Mouse (Mus musculus): Measurements from ENCODE around the gene Peg12.
A peak's percentile ranks its signal among the peaks of the same experiment; 100 is the strongest.

The Peg12 gene

GRCm38 (mm10) chr7:62463878-62464755 lies at the start of gene Peg12:
TSS of gene Peg12 (minus strand) at chr7:62464510.
- peak; percentile 45 for DNase-seq (ENCODE audit: low spot score in 2 of 2)

GRCm38 (mm10) chr7:62486139-62486538 lies 21.8 kb upstream of the Peg12 start:
- DNase-seq (ENCODE audit: low spot score in 2 of 2): no peak

- peak; percentile 24 to 33 for DNase-seq (ENCODE audit: low spot score in 2 of 2)
These were observed 1.1 kb downstream of the Peg12 start for GRCm38 (mm10) chr7:62463007-62463877.

GRCm38 (mm10) chr7:62462229-62463006 lies 1.9 kb downstream of the Peg12 start:
- DNase-seq (ENCODE audit: low spot score in 2 of 2): peak; percentile 19 to 22

GRCm38 (mm10) chr7:62452353-62452752 lies 12.0 kb downstream of the Peg12 start:
- DNase-seq (ENCODE audit: low spot score in 2 of 2): no peak

- no peak for DNase-seq (ENCODE audit: low spot score in 2 of 2)
These were observed 18.7 kb downstream of the Peg12 start for GRCm38 (mm10) chr7:62445431-62446165.

- DNase-seq (ENCODE audit: low spot score in 2 of 2): no peak
These were observed 27.9 kb downstream of the Peg12 start for GRCm38 (mm10) chr7:62436394-62436793.

GRCm38 (mm10) chr7:62433243-62433642 lies 31.1 kb downstream of the Peg12 start:
- DNase-seq (ENCODE audit: low spot score in 2 of 2): no peak

GRCm38 (mm10) chr7:62428337-62428736 lies 36.0 kb downstream of the Peg12 start:
- DNase-seq (ENCODE audit: low spot score in 2 of 2): peak in 1 of 2 experiments; percentile 39

- DNase-seq (ENCODE audit: low spot score in 2 of 2): no peak
These were observed 41.1 kb downstream of the Peg12 start for GRCm38 (mm10) chr7:62423210-62423609.

- DNase-seq (ENCODE audit: low spot score in 2 of 2): no peak
These were observed 43.7 kb downstream of the Peg12 start for GRCm38 (mm10) chr7:62420566-62420965.

GRCm38 (mm10) chr7:62419493-62420360 lies 44.6 kb downstream of the Peg12 start, which contains the start of gene Mkrn3:
TSS of gene Mkrn3 (minus strand) at chr7:62420139.
- peak; percentile 89 to 92 for DNase-seq (ENCODE audit: low spot score in 2 of 2)

- DNase-seq (ENCODE audit: low spot score in 2 of 2): no peak
These were observed 45.2 kb downstream of the Peg12 start for GRCm38 (mm10) chr7:62419105-62419492.

GRCm38 (mm10) chr7:62418346-62418745 lies 46.0 kb downstream of the Peg12 start:
- DNase-seq (ENCODE audit: low spot score in 2 of 2): no peak

- no peak for DNase-seq (ENCODE audit: low spot score in 2 of 2)
These were observed 48.1 kb downstream of the Peg12 start for GRCm38 (mm10) chr7:62416173-62416572.

- DNase-seq (ENCODE audit: low spot score in 2 of 2): no peak
These were observed 49.1 kb downstream of the Peg12 start for GRCm38 (mm10) chr7:62415222-62415621.

Measured in right cerebral cortex, postnatal 10 days (tissue).